Mouse (Mus musculus) frontal cortex, adult 2 months (tissue): Measurements from ENCODE around the gene Lamtor2. TPM values are rescaled to one million over a fixed set of nuclear protein-coding genes. Genes with fewer than 3 reads are reported as not detected.

Source experiments
- DNase-seq, 2 experiments: peaks; one replicate each; pipeline ENCODE4 v3.0.0; 2022; ENCODE audit warnings: low spot score in 1 of 2; ENCODE audit errors: extremely low spot score in 1 of 2
- polyA plus RNA-seq: library from polyadenylated mRNA; depleted of rRNA; stranded (reverse); fragments of >200 nt; gene quantifications from 2 replicates; pipeline ENCODE4 v1.2.3, GENCODE M21; 2012

Lamtor2 gene
- polyA plus RNA-seq, 1 experiment, result 110 TPM

DNA sequence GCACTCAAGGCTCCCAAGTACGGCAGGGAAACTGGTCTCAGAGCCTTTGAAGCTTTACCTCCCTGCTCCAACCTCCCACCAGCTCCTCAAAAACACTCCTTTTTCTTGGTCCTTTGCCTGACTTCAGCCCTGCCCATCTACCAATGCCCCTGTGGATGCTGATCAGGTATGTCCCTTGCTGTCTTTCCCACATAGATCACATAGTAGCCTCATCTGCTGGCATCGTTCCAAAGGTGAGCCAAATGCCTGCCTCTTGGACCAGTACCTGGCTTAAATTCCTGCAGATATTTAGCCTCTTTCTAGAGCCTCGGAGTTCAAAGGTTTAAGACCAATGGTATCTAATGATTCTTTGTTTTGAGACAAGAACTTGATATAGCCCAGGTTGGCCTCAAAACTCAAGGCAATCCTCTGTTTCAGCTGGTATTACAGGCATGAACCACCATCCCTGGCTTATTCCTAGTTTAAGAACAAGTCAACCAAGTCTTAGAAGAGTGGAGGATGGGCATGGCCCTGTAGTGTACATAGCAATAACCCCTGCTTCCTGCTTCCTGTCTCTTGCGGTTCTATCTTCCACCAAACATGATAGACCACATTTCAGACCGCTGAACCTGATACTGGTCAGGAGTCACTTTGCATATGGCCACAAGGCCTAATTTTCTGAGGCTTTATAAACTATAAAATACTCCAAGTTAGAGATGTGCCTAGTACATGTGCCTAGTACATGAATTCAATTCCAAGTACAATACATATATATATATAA is 9.0 kb downstream of the Lamtor2 start:
- no peak for DNase-seq

GRCm38 (mm10) chr3:88543174-88543573 is 9.7 kb downstream of the Lamtor2 start:
- DNase-seq, result no peak

DNA sequence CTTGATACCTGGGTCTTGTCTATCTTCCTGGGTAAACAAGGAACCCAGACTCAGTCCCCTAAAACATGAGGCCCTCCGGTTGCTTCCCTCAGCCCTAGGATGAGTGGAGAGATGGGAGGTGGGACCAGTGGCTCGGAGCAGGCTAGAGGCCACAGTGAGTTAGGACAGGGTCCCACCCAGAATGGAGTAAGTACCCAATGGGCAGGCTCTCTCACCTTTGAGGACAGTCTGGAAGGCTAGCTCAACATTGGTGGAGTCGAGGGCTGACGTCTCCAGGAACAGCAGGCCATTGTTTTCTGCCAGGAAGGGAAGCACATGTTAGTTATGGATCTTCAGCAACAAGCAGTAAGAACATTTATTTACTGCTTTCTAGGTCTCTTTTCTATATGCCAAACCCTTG is 10.4 kb downstream of the Lamtor2 start:
- no peak for DNase-seq

- no peak for DNase-seq
These were observed 11.1 kb downstream of the Lamtor2 start for GRCm38 (mm10) chr3:88541622-88542401.

DNA sequence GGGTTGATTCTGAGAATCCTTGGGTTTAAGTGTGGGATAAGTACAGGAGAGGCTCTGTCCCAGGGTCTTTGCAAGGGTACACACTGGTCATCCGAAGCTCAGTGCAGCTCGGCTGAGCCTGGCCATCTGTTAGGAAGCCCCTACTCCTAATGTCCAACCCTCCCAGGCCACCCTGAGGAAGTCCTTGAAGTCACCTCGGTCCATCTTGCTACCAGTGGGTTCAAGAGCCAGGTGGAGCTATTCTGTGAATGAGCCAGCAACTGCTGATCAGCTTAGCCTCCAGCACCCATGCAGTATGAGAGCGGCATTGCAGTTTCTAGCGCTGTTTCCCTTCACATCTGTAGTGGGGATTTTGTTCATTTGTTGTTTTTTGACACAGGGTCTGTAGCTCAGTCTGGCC is 12.8 kb downstream of the Lamtor2 start:
- DNase-seq, result no peak

DNA sequence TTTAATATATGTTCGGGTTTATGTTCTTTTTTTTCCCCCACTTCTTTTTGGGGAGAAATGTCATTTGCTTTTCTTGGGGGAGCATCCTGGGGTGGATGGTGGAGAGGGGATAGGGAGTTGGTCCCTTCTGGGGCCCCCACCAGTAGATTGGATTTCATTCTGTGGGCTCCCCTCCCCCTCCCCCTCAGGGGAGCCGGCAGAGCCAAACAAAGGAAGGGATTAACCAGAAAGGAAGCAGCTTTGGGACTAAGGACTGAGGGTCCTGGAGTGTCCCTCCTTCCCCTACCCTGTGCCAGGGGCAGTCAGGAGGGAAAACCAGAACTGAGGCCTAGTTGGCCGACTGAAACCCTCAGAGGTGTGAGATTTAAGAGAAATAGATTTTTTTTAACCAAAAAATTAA is 13.5 kb downstream of the Lamtor2 start:
- DNase-seq, result no peak

DNA sequence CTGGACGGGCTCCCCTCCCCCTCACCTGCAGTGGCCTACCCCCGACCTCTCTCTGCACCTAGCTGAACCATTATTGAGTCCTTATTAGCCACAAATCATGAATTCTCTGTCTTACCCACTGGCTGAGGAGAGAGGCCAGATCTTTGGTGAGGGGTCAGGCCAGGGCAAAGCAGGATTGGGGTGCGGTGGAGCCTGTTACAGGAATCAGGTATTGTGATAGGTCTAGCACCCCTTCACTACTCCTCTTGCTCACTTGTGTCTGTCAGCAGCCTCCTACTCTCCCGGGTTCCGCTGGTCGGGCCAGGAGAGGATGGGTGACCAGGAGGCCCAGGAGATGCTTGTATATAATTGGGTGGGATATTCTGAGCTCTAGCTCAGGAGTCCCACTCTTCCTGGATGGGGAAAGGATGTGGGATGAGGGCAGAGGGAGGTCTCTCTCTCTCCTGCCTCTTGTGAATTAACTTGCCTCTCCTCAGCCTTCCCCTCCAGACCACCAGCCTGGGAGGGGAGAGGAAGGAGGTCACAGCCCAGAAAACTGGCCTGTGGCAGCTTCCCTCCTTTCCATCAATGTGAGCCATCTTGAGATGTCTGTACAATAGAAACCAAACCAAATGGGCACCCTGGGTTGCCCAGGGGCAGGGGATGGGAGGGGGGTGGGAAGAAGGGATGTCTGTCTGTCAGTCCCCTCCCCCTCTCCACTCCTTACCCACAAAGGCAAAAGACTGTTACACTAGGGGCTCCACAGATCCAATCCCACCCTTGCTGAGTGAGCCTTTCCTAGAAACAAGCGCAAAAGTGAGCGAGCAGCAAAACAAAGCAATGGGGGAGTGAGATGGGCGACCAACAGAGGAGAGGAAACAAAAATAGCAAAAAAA is 14.4 kb downstream of the Lamtor2 start:
- no peak for DNase-seq

DNA sequence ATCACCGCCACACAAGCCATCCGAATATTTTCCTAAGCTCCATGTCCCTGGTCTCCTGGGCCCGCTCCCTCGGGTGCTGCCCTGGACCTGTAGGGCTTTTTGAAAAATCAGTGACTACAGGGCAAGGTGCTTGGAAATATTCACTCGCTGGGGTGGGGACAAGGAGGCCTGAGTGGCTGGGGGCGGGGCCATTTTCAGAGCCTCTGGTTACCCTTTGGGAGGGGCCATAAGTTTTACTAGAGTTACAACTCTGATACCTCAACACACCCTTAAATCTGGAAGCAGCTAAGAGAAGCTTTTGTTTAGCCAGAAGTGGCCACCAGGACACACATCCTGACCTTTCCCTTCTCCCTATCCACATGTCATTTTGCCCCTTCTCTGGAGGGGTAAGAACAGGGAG is 15.7 kb downstream of the Lamtor2 start:
- DNase-seq, result no peak

DNA sequence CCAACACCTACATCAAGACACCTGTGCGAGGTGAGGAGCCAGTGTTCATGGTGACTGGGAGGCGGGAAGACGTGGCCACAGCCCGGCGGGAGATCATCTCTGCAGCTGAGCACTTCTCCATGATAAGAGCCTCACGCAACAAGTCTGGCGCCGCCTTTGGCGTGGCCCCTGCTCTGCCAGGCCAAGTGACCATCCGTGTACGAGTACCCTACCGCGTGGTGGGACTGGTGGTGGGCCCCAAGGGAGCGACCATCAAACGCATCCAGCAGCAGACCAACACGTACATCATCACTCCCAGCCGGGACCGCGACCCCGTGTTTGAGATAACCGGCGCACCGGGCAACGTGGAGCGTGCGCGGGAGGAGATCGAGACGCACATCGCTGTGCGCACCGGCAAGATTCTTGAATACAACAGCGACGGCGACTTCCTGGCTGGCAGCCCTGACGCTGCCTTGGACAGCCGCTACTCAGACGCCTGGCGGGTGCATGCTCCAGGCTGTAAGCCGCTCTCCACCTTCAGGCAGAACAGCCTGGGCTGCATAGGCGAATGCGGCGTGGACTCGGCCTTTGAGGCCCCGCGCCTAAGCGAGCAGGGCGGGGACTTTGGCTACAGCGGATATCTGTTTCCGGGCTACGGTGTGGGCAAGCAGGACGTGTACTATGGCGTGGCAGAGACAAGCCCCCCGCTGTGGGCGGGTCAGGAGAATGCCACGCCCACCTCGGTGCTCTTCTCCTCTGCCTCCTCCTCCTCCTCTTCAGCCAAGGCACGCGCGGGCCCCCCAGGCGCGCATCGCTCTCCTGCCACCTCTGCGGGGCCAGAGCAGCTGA is 16.6 kb downstream of the Lamtor2 start:
- DNase-seq, result peak; percentile 64 to 71

- no peak for DNase-seq
These were observed 17.3 kb downstream of the Lamtor2 start for GRCm38 (mm10) chr3:88535527-88535926.

DNA sequence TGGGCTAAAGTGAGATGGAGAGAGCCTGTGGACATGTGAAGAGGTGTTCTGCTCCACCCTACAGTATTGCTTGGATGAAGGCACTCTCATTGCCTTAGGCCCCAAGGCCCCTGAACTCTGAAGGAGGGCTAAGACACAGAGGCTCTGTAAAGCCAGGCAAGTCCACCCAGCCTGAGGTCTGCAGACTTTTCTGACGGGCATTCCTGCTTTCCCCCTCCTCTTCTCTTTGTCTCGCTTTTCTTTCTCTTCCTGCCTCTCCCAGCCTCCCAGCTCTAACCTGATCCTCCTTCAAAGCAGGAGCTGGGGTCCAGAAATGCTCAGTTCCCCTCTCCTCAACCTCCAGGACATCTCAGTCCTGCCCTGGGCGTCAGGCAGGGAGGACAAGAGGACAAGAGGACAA is 17.9 kb downstream of the Lamtor2 start:
- no peak for DNase-seq

DNA sequence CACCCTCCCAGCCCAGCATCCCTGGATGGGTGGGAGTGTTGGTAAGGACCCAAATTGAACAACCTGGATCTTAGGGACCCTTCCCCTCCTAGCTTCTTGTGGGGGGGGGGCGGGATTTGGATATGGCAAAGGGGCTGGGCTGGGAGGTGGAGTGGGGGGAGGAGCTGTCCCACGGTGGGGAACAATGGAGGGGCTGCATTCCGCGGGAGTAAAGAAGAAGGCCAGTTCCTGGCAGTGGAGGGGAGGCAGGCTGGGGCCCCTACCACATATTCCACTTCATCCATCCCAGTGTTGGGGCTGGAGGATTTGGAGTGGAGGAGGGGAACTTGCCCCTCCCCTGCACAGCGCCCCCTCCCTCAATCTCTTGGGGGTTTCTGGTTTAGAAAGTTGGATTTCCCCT is 19.2 kb downstream of the Lamtor2 start:
- no peak for DNase-seq

DNA sequence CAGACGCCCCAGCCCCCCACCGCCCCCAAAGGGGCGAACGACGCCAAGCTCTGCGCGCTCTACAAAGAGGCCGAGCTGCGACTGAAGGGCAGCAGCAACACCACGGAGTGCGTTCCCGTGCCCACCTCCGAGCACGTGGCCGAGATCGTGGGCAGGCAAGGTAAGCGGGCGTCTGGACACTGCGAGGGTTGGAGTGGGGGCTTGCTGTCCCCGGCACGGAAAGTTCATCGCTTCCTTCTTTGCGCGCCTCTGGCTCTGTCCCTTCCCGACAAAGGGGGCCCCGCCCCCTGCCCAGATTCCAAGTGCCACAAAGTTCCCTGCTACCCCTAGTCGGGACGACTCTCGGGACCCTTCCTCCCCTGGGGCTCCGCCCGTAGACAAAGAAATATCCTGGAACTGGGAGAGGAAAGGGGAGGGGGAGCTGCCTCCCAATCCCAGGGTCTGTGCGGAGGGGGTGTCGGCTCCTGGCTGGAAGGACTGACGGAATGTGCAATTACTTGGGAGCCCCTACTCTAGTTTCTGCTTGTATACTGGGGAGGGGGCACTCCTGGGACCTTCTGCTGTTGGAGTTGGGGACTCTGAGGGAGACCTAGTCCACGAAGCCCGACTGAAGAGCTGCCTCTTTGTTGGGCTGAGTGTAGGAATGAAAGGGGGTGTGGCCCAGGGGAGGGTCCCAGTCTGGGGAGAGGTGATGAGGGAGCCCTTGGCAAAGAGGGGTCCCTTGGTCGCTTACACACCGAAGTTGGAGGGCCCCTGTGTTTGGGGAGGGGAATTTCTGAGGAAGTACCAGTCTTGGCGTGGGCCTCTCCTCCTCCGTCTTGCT is 20.0 kb downstream of the Lamtor2 start:
- no peak for DNase-seq

- no peak for DNase-seq
These were observed 20.6 kb downstream of the Lamtor2 start, which contains the start of gene Mex3a for GRCm38 (mm10) chr3:88532299-88532674. Mex3a (plus strand) TSS chr3:88532395.

DNA sequence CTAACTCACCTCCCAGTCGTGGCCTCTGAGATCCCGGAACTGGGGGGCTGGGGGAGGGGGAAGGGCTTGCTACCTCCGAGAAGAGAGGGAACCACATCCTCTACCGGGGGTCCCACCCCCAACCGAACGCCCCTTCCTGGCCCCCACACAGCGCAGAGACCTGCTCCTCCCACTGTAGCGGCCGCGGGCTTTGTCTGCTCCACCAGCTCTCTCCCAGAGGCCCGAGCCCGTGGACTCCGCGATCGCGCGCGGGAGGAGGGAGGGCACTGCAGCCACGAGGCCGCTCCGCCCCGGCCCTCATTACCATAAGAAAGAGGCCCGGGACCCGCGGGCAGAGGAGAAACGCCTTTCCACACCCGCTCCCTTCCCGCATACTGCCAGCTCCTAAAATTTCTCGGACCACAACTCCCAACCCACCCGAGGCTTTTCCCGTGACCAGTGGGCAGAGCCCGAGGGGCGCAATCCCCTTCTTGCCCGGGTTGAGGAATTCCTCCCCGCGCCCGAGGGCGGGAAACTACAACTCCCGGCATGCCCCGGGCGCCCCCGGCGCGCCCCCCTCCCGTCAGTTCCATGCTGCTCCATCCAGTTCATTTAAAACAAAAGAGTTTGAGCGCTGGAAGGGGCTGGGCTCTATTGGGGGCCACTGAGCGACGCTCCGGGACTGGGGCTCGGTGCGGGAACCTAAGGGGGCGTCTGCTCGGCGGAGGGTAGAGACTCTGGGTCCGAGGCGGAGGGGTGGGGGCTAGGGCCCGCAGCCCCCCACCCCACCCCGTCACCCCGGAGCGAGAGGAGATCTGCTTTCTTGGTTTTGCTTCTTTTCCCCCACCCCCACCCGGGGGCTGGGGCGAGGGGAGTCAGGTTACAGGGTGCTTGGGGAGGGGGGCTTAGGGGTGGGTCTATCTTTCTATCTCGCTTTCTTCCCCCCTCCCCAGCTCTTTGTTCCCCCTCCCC is 21.3 kb downstream of the Lamtor2 start:
- peak; percentile 66 to 85 for DNase-seq

DNA sequence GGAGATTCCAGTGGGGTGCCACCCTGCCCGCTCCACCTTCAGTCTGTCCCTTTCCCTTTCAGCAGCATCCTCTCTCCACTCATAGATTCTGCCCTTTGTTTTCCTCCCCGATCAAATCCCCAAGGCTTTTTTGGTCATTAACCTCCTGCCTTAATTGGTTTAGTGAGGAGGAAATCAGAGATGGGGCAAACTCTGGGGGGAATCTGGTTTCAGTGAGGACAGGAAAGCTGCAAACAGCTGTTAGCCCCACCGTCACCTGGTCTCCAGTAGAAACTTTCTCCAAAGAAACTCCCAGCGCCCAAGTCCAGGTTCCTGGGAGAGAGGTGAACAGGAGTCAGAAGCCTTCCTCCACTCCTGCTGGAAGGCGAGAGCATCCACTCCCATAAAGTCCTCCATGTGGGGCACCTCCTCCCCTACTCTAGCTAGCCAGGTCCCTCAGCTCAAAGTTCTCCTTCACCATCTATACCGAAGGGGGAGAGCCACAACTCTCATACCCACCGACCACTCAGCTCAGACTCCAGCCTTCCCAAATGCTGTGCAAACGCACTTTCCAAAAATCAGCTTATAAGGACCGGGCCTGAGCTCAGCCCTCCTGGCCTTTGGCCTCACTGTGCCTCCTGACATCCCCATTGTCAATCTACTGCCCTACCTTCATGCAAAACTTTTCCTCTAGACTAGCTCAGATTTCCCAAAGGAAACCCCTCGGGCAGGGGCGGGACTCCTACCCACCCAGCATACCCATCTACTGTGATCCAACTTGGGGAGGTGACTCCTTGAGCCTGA is 22.6 kb downstream of the Lamtor2 start:
- no peak for DNase-seq

DNA sequence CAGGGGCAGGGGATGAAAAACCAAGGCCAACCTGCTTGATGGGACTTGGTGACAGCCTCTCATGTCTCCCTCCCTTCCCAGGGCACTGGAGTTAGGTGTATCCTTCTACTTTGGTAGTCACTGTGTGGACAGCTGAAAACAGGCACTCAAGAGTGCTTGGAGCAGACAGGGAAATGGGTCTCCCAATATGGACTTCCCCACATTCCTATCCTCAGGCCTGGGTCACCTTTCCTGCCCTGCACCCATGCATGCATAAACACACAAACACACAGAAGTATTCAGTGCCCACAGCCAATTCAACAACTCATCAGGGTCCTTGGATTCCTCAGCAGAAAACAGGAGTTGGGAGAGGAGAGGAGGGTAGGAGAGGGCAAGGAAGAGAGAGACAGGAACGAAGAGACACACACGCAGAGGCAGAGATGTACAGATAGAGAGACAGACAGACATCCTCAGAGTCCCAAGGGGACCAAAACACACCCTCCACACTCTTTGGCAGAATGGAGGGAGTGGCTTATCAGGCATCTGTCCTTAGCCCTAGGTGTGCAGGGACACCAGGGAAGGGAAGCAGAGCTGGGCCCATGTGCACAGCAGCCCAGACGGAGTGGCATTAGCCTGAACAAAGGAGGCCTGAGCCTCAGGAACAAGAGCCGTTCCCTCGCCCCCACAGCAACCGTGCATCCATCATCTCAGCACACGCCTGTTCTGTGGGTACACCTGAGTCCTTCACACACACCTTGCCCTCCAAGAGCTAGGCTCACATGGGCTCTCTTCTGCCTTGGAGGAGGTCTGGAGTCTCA is 23.5 kb downstream of the Lamtor2 start:
- DNase-seq, result no peak
